Mouse (Mus musculus): Measurements from ENCODE around the gene Tcp11l1. TPM values are rescaled to one million over a fixed set of nuclear protein-coding genes. Genes with fewer than 3 reads are reported as not detected.

Tcp11l1 gene
- polyA plus RNA-seq, 1 experiment, result 11.6 TPM

- Histone ChIP-seq H3K79me3 (ENCODE audit: low read depth) (peaks cover 15% of the 10 kb centered on the region), H3K27me3 (ENCODE audit: control insufficient read depth, insufficient read depth, insufficient read length) (no peaks in the 10 kb centered on the region), H3K36me3 (ENCODE audit: control insufficient read depth, insufficient read depth) (no peaks in the 10 kb centered on the region), H3K79me2 (ENCODE audit: control insufficient read depth, insufficient read depth) (peaks cover 40% of the 10 kb centered on the region), H3K4me3 (ENCODE audit: insufficient read depth, poor library complexity, severe bottlenecking) (no peak overlapping the region), H3ac (ENCODE audit: control insufficient read depth, insufficient read length, low read depth) (no peak overlapping the region)
- no peak for TF ChIP-seq FOSL1 (IDR thresholded peaks at IDR 0.05; ENCODE audit: insufficient read depth, low read length, poor library complexity, severe bottlenecking)
- TF ChIP-seq MAX (IDR thresholded peaks at IDR 0.05), result no peak
- no peak for TF ChIP-seq MYOG (IDR thresholded peaks at IDR 0.05; ENCODE audit: control insufficient read depth, extremely low read depth, insufficient read length)
- TF ChIP-seq MYOD1 (IDR thresholded peaks at IDR 0.05; ENCODE audit: control insufficient read depth, insufficient read length, low read depth), result no peak
- no peak for TF ChIP-seq CTCF (IDR thresholded peaks at IDR 0.05; ENCODE audit: control insufficient read depth, insufficient read depth, insufficient read length)
- TF ChIP-seq CEBPB (IDR thresholded peaks at IDR 0.05; ENCODE audit: low read depth), result no peak
- TF ChIP-seq USF1 (IDR thresholded peaks at IDR 0.05; ENCODE audit: low read depth), result no peak
Observed at GRCm38 (mm10) chr2:104743160-104743559, 31.2 kb upstream of the Tcp11l1 start.

DNA sequence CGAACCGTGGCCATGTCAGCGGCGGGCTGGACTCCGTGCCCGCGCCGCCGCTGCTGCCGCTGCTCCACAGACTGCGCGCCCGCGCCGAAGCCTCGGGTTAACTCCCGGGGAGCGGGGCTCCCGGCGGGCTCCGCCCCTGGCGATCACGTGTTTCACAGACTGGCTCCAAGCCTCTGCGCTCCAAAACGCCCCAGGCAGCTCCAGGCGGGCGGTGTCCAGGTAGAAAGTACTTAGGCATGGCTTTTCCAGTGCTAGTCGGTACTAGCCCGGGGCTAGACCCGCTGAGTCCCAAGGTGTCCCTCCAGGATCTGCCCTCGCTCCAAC lies 30.7 kb upstream of the Tcp11l1 start, which contains the start of gene Depdc7:
Gene Depdc7, minus strand, starts transcription at position 138 of the 324 bp plus-strand sequence.
- Histone ChIP-seq H3K4me3 (ENCODE audit: insufficient read depth, poor library complexity, severe bottlenecking) (peak within 1 kb of the TSS; percentile 64), H3K27me3 (ENCODE audit: control insufficient read depth, insufficient read depth, insufficient read length) (no peaks in the 10 kb centered on the region), H3ac (ENCODE audit: control insufficient read depth, insufficient read length, low read depth) (peak within 1 kb of the TSS; percentile 97), H3K36me3 (ENCODE audit: control insufficient read depth, insufficient read depth) (no peaks in the 10 kb centered on the region), H3K79me3 (ENCODE audit: low read depth) (peaks cover 15% of the 10 kb centered on the region), H3K79me2 (ENCODE audit: control insufficient read depth, insufficient read depth) (peaks cover 45% of the 10 kb centered on the region)
- no peak for TF ChIP-seq CEBPB (IDR thresholded peaks at IDR 0.05; ENCODE audit: low read depth)
- TF ChIP-seq MAX (IDR thresholded peaks at IDR 0.05), result peak; percentile 31
- peak; percentile 62 for TF ChIP-seq USF1 (IDR thresholded peaks at IDR 0.05; ENCODE audit: low read depth)

GRCm38 (mm10) chr2:104741896-104742740 lies 30.1 kb upstream of the Tcp11l1 start:
- Histone ChIP-seq H3K27me3 (ENCODE audit: control insufficient read depth, insufficient read depth, insufficient read length) (no peaks in the 10 kb centered on the region), H3K4me3 (ENCODE audit: insufficient read depth, poor library complexity, severe bottlenecking) (peak overlapping the region; percentile 64), H3K79me2 (ENCODE audit: control insufficient read depth, insufficient read depth) (peaks cover 48% of the 10 kb centered on the region), H3K36me3 (ENCODE audit: control insufficient read depth, insufficient read depth) (no peaks in the 10 kb centered on the region), H3K79me3 (ENCODE audit: low read depth) (peaks cover 16% of the 10 kb centered on the region), H3ac (ENCODE audit: control insufficient read depth, insufficient read length, low read depth) (peak overlapping the region; percentile 97)
- TF ChIP-seq FOSL1 (IDR thresholded peaks at IDR 0.05; ENCODE audit: insufficient read depth, low read length, poor library complexity, severe bottlenecking) (no peak), MYOD1 (IDR thresholded peaks at IDR 0.05; ENCODE audit: control insufficient read depth, insufficient read length, low read depth) (no peak)

GRCm38 (mm10) chr2:104741015-104741758 lies 29.2 kb upstream of the Tcp11l1 start:
- Histone ChIP-seq H3K79me2 (ENCODE audit: control insufficient read depth, insufficient read depth) (peaks cover 57% of the 10 kb centered on the region), H3K4me3 (ENCODE audit: insufficient read depth, poor library complexity, severe bottlenecking) (no peak overlapping the region), H3K36me3 (ENCODE audit: control insufficient read depth, insufficient read depth) (no peaks in the 10 kb centered on the region)

GRCm38 (mm10) chr2:104740248-104740949 lies 28.4 kb upstream of the Tcp11l1 start:
- Histone ChIP-seq H3K27me3 (ENCODE audit: control insufficient read depth, insufficient read depth, insufficient read length) (no peaks in the 10 kb centered on the region), H3ac (ENCODE audit: control insufficient read depth, insufficient read length, low read depth) (no peak overlapping the region), H3K79me3 (ENCODE audit: low read depth) (peaks cover 27% of the 10 kb centered on the region)

More at GRCm38 (mm10) chr2:104741015-104741758, 29.2 kb upstream of the Tcp11l1 start:
- TF ChIP-seq USF1 (IDR thresholded peaks at IDR 0.05; ENCODE audit: low read depth), result no peak
- H3ac ChIP-seq (ENCODE audit: control insufficient read depth, insufficient read length, low read depth), result no peak overlapping the region
- H3K79me3 ChIP-seq (ENCODE audit: low read depth), result peaks cover 25% of the 10 kb centered on the region
- no peaks in the 10 kb centered on the region for H3K27me3 ChIP-seq (ENCODE audit: control insufficient read depth, insufficient read depth, insufficient read length)

More at GRCm38 (mm10) chr2:104740248-104740949, 28.4 kb upstream of the Tcp11l1 start:
- Histone ChIP-seq H3K4me3 (ENCODE audit: insufficient read depth, poor library complexity, severe bottlenecking) (no peak overlapping the region), H3K36me3 (ENCODE audit: control insufficient read depth, insufficient read depth) (no peaks in the 10 kb centered on the region), H3K79me2 (ENCODE audit: control insufficient read depth, insufficient read depth) (peaks cover 60% of the 10 kb centered on the region)
- TF ChIP-seq MYOG (IDR thresholded peaks at IDR 0.05; ENCODE audit: control insufficient read depth, extremely low read depth, insufficient read length) (no peak), CEBPB (IDR thresholded peaks at IDR 0.05; ENCODE audit: low read depth) (no peak), FOSL1 (IDR thresholded peaks at IDR 0.05; ENCODE audit: insufficient read depth, low read length, poor library complexity, severe bottlenecking) (no peak), CTCF (IDR thresholded peaks at IDR 0.05; ENCODE audit: control insufficient read depth, insufficient read depth, insufficient read length) (no peak), MYOD1 (IDR thresholded peaks at IDR 0.05; ENCODE audit: control insufficient read depth, insufficient read length, low read depth) (no peak), USF1 (IDR thresholded peaks at IDR 0.05; ENCODE audit: low read depth) (no peak), MAX (IDR thresholded peaks at IDR 0.05) (no peak)

Measured in C2C12 (cell line).